Mouse (Mus musculus) monocyte, adult 2 months (primary cell): ENCODE results near the gene Gpr62.

Experiments used
- DNase-seq, 2 experiments: peaks; one replicate each; pipeline ENCODE4 v3.0.0; 2022; ENCODE audit warnings: low spot score in 2 of 2, low read depth in 1 of 2

Gene Gpr62

GRCm38 (mm10) chr9:106421865-106422160, 43.9 kb downstream of the Gpr62 start:
- peak; percentile 42 to 69 for DNase-seq

GRCm38 (mm10) chr9:106421033-106421864, 44.5 kb downstream of the Gpr62 start:
- no peak for DNase-seq

GRCm38 (mm10) chr9:106420608-106421007, 45.1 kb downstream of the Gpr62 start:
- no peak for DNase-seq

GRCm38 (mm10) chr9:106417841-106418625, 47.7 kb downstream of the Gpr62 start:
- DNase-seq: no peak

- DNase-seq: no peak
Measured at GRCm38 (mm10) chr9:106416826-106417225, 48.9 kb downstream of the Gpr62 start.
